Mouse (Mus musculus) midbrain, embryonic 16.5 days (tissue): ENCODE data around the gene Cd180. TPM values are rescaled to one million over a fixed set of nuclear protein-coding genes. Genes with fewer than 3 reads are reported as not detected.

Experiments used
- ATAC-seq: fragments of 200-750 bp; cut with Nextera tagmentation; 2 replicates; pipeline ENCODE4 v1.8.0; 2017; ENCODE audit warnings: moderate TSS enrichment
- H3K27ac ChIP-seq: fragments of 300-500 bp; sonication (generic); 2 replicates; pipeline ENCODE4 v1.5.1; 2014; ENCODE audit warnings: mild to moderate bottlenecking, low read length, mixed read lengths
- H3K27me3 ChIP-seq: fragments of 300-500 bp; sonication (generic); 2 replicates; pipeline ENCODE4 v1.6.1; 2014; ENCODE audit warnings: low read depth, low read length, mixed read lengths; ENCODE audit not compliant: control insufficient read depth, insufficient read depth
- H3K36me3 ChIP-seq: fragments of 300-500 bp; sonication (generic); 2 replicates; pipeline ENCODE4 v1.6.1; 2014; ENCODE audit warnings: mild to moderate bottlenecking, low read length, moderate library complexity, mixed read lengths; ENCODE audit not compliant: control insufficient read depth, insufficient read depth
- H3K4me1 ChIP-seq: fragments of 300-500 bp; sonication (generic); 2 replicates; pipeline ENCODE4 v1.6.1; 2014; ENCODE audit warnings: mild to moderate bottlenecking, low read length, mixed read lengths; ENCODE audit not compliant: control insufficient read depth, insufficient read depth
- H3K4me2 ChIP-seq: fragments of 300-500 bp; sonication (generic); 2 replicates; pipeline ENCODE4 v1.6.1; 2014; ENCODE audit warnings: mild to moderate bottlenecking, low read length, mixed read lengths
- H3K4me3 ChIP-seq: fragments of 300-500 bp; sonication (generic); 2 replicates; pipeline ENCODE4 v1.5.1; 2014; ENCODE audit warnings: low read depth, mild to moderate bottlenecking, low read length, moderate library complexity, mixed read lengths
- H3K9ac ChIP-seq: fragments of 300-500 bp; sonication (generic); 2 replicates; pipeline ENCODE4 v1.6.1; 2014; ENCODE audit warnings: low read depth, low read length, mixed read lengths
- H3K9me3 ChIP-seq: fragments of 300-500 bp; sonication (generic); replicated peaks from 2 replicates; pipeline ENCODE4 v1.6.1; 2014; ENCODE audit warnings: mild to moderate bottlenecking, low read length, mixed read lengths; ENCODE audit not compliant: control insufficient read depth, poor library complexity, severe bottlenecking
- WGBS: fragments of 180-500 bp; shearing (Covaris S2); extraction: QIAGEN DNeasy Blood & Tissue Kit; methylation state at CpG from one replicate; pipeline ENCODE4 v1.1.7; 2014; 5-methylcytosine and 5-hydroxymethylcytosine counted together
- polyA plus RNA-seq: library from polyadenylated mRNA; unstranded; fragments of >200 nt; fragmentation: Nextera tagmentation; extraction: Ambion mirVana; gene quantifications from 2 replicates; pipeline ENCODE4 v1.2.1, GENCODE M21; 2015

Gene Cd180
- polyA plus RNA-seq, 1 experiment from 2014 or later, result 0.94 TPM

DNA sequence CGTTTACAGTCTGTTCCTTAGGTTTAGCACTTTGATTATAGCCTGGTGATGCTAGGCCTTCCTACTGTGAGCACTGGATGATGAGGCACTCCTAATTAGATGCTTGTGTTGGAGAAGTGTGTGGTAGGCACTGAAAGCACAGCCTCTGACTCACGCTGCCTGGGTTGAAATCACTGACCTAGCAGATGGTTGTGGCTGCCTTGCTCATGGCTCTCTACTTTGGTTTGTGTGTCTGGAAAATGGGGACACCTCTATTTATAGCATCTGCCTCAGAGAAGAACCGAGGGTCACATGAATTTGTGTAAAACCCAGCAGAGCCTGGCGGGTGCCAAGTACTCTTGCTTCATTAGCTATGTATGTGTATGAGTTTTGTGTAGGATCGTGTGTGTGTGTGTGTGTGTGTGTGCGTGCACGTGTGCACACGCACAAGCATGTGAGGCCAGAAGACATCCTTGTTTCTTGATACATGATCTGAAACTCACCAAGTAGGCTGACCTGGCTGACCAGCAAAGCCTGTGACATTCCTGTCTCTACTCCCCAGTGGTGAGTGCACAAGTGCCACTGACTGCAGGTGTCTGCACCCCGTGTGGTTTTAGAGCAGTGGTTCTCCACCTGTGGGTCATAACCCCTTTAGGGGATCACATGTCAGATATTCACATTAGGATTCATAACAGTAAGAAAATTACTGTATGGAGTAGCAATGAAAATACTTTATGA, 52.4 kb downstream of the Cd180 start:
- Histone ChIP-seq H3K27ac (no peak overlapping the region), H3K4me2 (no peak overlapping the region), H3K4me3 (no peak overlapping the region), H3K27me3 (no peaks in the 10 kb centered on the region), H3K4me1 (0 out of 2 replicates have a peak, but pooled peaks cover 2% of the 10 kb centered on the region), H3K36me3 (peaks cover 2% of the 10 kb centered on the region), H3K9me3 (no peaks in the 10 kb centered on the region), H3K9ac (no peak overlapping the region)
- no peak for ATAC-seq
- WGBS, result 90% methylated on average over 9 of the region's 9 CpGs

DNA sequence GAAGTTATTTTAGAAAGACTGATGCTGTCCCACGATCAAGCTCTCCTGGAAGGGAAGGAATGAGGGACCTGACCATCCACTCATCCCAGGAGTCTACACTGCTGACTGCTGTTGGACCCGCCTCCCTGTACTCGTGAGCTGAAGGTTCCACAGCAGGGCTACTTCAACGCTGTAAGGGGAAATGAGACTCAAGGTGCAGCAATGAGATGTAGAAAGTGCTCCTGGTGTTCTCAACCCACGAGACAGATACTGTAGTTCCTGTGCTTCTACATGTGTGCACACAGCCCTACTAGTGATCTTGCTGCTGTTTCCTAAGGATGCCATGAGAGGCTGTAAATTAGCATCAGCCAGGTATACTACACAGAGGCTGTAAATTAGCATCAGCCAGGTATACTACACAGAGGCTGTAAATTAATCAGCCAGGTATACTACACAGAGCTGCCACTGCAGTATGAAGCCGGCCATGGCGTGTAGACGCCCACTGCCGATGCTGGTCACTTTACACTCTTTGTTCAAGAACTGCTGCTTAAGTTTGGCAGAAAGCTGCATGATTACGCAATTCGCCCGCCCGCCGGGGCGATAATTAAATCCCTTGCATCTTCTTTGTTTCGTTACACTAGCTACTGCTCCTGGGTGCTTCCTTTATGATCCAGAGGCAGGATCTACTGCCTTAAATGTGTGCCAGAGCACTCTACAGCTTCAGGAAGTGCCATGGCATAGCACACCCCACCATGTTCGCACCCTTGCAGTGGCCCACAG, 53.6 kb downstream of the Cd180 start:
- Histone ChIP-seq H3K27ac (no peak overlapping the region), H3K4me2 (no peak overlapping the region), H3K4me3 (no peak overlapping the region), H3K27me3 (no peaks in the 10 kb centered on the region), H3K9me3 (no peaks in the 10 kb centered on the region), H3K9ac (no peak overlapping the region), H3K36me3 (peaks cover 3% of the 10 kb centered on the region), H3K4me1 (0 out of 2 replicates have a peak, but pooled peaks cover 2% of the 10 kb centered on the region)
- WGBS, result 91% methylated on average over 17 of the region's 17 CpGs
- ATAC-seq, result no peak

DNA sequence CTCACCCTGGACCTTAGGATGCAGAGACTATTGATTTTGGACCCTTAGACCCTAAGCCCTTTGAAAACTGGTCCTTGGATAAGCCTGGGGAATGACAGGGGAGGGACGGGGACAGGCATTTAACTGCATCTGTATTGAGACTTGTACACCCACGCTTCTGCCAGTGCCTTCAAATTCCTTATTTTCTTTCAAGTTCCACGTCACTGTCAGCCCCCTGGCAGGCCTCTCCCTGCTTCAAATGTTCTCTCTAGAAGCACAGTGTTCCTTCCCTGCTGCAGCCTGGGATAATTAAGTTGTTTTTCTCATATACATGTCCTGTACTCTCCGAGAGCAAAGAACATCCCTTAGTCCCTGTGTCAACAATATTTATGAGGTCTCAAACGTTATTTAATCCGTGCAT, 55.8 kb downstream of the Cd180 start:
- ATAC-seq, result no peak
- 52% methylated on average over 6 of the region's 6 CpGs for WGBS
- no peak overlapping the region for H3K4me3 ChIP-seq
- H3K27ac ChIP-seq, result no peak overlapping the region
- peaks cover 3% of the 10 kb centered on the region for H3K36me3 ChIP-seq
- H3K27me3 ChIP-seq, result no peaks in the 10 kb centered on the region
- H3K4me2 ChIP-seq, result no peak overlapping the region
- H3K9me3 ChIP-seq, result no peaks in the 10 kb centered on the region
- no peak overlapping the region for H3K9ac ChIP-seq
- 0 out of 2 replicates have a peak, but pooled peaks cover 2% of the 10 kb centered on the region for H3K4me1 ChIP-seq

- Histone ChIP-seq H3K27me3 (no peaks in the 10 kb centered on the region), H3K27ac (no peak overlapping the region), H3K9ac (no peak overlapping the region), H3K36me3 (peaks cover 3% of the 10 kb centered on the region), H3K4me3 (no peak overlapping the region), H3K4me1 (0 out of 2 replicates have a peak, but pooled peaks cover 2% of the 10 kb centered on the region), H3K4me2 (no peak overlapping the region), H3K9me3 (no peaks in the 10 kb centered on the region)
- 79% methylated on average over 10 of the region's 10 CpGs for WGBS
- ATAC-seq, result peak; percentile 50
Measured at GRCm38 (mm10) chr13:102749891-102750290, 56.5 kb downstream of the Cd180 start.

DNA sequence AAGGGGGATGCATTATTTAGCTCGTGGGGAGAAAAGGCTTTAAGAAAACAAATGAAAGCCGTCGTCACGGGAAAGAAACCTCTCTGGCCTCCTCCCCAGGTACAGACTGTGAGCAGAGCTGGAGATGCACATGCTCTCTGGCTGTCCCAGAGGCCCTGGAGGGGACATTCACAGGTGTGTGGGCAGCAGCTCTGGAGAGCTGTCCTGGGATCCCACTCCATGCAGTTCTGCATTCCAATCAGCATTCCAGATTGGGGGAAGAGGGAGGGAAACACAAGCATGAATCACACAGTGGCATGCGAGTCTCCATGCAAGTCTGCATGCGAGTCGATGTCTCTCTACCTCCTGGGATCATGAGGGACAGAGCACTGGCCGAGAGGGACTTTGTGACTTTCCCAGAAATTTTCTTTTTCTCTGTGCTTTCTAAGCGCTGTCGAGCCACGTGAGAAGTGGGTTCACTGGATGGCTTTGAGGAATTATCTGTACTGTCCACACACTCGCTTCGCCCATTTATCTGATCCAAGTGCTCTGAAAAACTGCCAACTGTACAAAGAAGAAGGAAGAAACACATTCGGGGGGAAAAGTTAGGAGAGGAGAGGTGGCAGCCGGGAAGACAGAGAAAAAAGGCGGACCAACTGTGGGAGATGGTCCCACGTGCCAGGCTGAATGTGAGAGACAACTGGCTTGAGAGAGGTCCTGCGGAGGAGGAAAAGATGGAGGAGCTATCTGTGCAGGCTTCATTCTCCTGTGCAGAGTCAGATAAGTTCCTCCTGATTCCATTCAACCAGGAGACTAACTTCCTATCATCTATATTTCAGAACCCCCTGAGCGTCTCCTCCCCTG, 60.6 kb downstream of the Cd180 start:
- no peak for ATAC-seq
- H3K9me3 ChIP-seq, result no peaks in the 10 kb centered on the region
- H3K36me3 ChIP-seq, result peaks cover 3% of the 10 kb centered on the region
- H3K9ac ChIP-seq, result no peak overlapping the region
- 0 out of 2 replicates have a peak, but pooled peaks cover 2% of the 10 kb centered on the region for H3K4me1 ChIP-seq
- WGBS, result 84% methylated on average over 19 of the region's 19 CpGs
- no peak overlapping the region for H3K4me3 ChIP-seq
- H3K4me2 ChIP-seq, result no peak overlapping the region
- no peak overlapping the region for H3K27ac ChIP-seq
- H3K27me3 ChIP-seq, result no peaks in the 10 kb centered on the region

DNA sequence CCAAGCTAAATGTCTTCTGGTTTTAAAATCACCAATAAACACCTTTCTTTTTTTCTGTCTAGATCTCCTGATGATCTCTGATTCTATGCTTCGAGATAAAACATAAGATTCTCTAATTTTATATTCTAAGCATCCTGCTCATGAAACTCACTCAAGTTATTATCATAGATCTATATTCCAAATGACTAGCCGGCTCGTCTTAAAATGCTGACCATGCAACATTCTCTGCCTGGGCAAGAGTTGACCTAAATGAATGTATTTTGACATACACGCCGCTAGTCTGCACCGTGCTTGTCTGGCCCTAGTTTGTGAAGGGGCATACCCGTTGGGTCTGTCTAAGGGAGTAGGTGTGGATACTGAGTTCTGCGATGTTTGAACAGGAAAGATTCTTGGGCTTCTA, 61.8 kb downstream of the Cd180 start:
- Histone ChIP-seq H3K36me3 (peaks cover 3% of the 10 kb centered on the region; the same call in 1 of the 2 replicates), H3K4me3 (no peak overlapping the region), H3K27ac (no peak overlapping the region), H3K27me3 (no peaks in the 10 kb centered on the region), H3K4me1 (no peaks in the 10 kb centered on the region), H3K9ac (no peak overlapping the region), H3K4me2 (no peak overlapping the region), H3K9me3 (no peaks in the 10 kb centered on the region)
- ATAC-seq, result no peak
- 93% methylated on average over 8 of the region's 8 CpGs for WGBS

- H3K4me3 ChIP-seq, result no peak overlapping the region
- no peaks in the 10 kb centered on the region for H3K9me3 ChIP-seq
- no peak overlapping the region for H3K27ac ChIP-seq
- no peaks in the 10 kb centered on the region for H3K27me3 ChIP-seq
- H3K9ac ChIP-seq, result no peak overlapping the region
- no peak overlapping the region for H3K4me2 ChIP-seq
- H3K36me3 ChIP-seq, result peaks cover 3% of the 10 kb centered on the region; the same call in 1 of the 2 replicates
- no peak for ATAC-seq
- H3K4me1 ChIP-seq, result no peaks in the 10 kb centered on the region
- 98% methylated on average over 8 of the region's 8 CpGs for WGBS
Measured at GRCm38 (mm10) chr13:102756071-102756470, 62.7 kb downstream of the Cd180 start.

GRCm38 (mm10) chr13:102758021-102758420, 64.7 kb downstream of the Cd180 start:
- no peaks in the 10 kb centered on the region for H3K27me3 ChIP-seq
- no peaks in the 10 kb centered on the region for H3K4me1 ChIP-seq
- no peak overlapping the region for H3K4me3 ChIP-seq
- 96% methylated on average over 6 of the region's 6 CpGs for WGBS
- H3K27ac ChIP-seq, result no peak overlapping the region
- H3K36me3 ChIP-seq, result no peaks in the 10 kb centered on the region
- H3K9ac ChIP-seq, result no peak overlapping the region
- no peak overlapping the region for H3K4me2 ChIP-seq
- no peaks in the 10 kb centered on the region for H3K9me3 ChIP-seq
- ATAC-seq, result no peak
